Mouse (Mus musculus) heart, adult 2 months (tissue): ENCODE measurements around the gene Plxnb3.

Experiments
- CTCF ChIP-seq: fragments of 200-600 bp; IDR thresholded peaks from 2 replicates; pipeline ENCODE4 v1.8.1; 2022; ENCODE audit warnings: antibody characterized with exemption, mild to moderate bottlenecking, moderate library complexity
- POLR2A ChIP-seq: fragments of 200-500 bp; IDR thresholded peaks from 2 replicates; pipeline ENCODE4 v1.6.1; 2011; ENCODE audit warnings: mild to moderate bottlenecking, low read depth, low read length, control low read depth; ENCODE audit not compliant: insufficient read depth

GRCm38 (mm10) chrX:73793039-73793438 lies 36.1 kb downstream of the Plxnb3 start:
- no peak for TF ChIP-seq CTCF
- no peak for TF ChIP-seq POLR2A
